Mouse (Mus musculus) limb, embryonic 15.5 days (tissue): ENCODE data around the gene Mthfd2l. TPM values are rescaled to one million over a fixed set of nuclear protein-coding genes. Genes with fewer than 3 reads are reported as not detected.

Experiments used
- ATAC-seq: fragments of 200-750 bp; cut with Nextera tagmentation; 2 replicates; pipeline ENCODE4 v1.8.0; 2017; ENCODE audit warnings: low read depth, moderate TSS enrichment; ENCODE audit not compliant: insufficient number of reproducible peaks, low FRiP score, low TSS enrichment
- H3K27ac ChIP-seq: fragments of 300-500 bp; sonication (generic); 2 replicates; pipeline ENCODE4 v1.5.1; 2015; ENCODE audit warnings: moderate library complexity, mild to moderate bottlenecking, inconsistent platforms
- H3K27me3 ChIP-seq: fragments of 300-500 bp; sonication (generic); 2 replicates; pipeline ENCODE4 v1.6.1; 2015; ENCODE audit warnings: inconsistent platforms
- H3K36me3 ChIP-seq: fragments of 300-500 bp; sonication (generic); 2 replicates; pipeline ENCODE4 v1.6.1; 2015; ENCODE audit warnings: inconsistent platforms
- H3K4me1 ChIP-seq: fragments of 300-500 bp; sonication (generic); 2 replicates; pipeline ENCODE4 v1.6.1; 2015; ENCODE audit warnings: inconsistent platforms
- H3K4me2 ChIP-seq: fragments of 300-500 bp; sonication (generic); 2 replicates; pipeline ENCODE4 v1.6.1; 2015; ENCODE audit warnings: mild to moderate bottlenecking, inconsistent platforms
- H3K4me3 ChIP-seq: fragments of 300-500 bp; sonication (generic); 2 replicates; pipeline ENCODE4 v1.5.1; 2015; ENCODE audit warnings: mild to moderate bottlenecking, inconsistent platforms
- H3K9ac ChIP-seq: fragments of 300-500 bp; sonication (generic); 2 replicates; pipeline ENCODE4 v1.6.1; 2015; ENCODE audit warnings: inconsistent platforms
- H3K9me3 ChIP-seq: fragments of 300-500 bp; sonication (generic); 2 replicates; pipeline ENCODE4 v1.6.1; 2016; ENCODE audit warnings: inconsistent platforms
- WGBS: fragments of 180-500 bp; shearing (Covaris S2); methylation state at CpG from one replicate; pipeline ENCODE4 v1.1.7; 2015; 5-methylcytosine and 5-hydroxymethylcytosine counted together
- polyA plus RNA-seq: library from polyadenylated mRNA; unstranded; fragments of >200 nt; fragmentation: Nextera tagmentation; extraction: Ambion mirVana; gene quantifications from 2 replicates; pipeline ENCODE4 v1.2.1, GENCODE M21; 2015

The Mthfd2l gene
- polyA plus RNA-seq, 1 experiment from 2014 or later = 40.0 TPM

DNA sequence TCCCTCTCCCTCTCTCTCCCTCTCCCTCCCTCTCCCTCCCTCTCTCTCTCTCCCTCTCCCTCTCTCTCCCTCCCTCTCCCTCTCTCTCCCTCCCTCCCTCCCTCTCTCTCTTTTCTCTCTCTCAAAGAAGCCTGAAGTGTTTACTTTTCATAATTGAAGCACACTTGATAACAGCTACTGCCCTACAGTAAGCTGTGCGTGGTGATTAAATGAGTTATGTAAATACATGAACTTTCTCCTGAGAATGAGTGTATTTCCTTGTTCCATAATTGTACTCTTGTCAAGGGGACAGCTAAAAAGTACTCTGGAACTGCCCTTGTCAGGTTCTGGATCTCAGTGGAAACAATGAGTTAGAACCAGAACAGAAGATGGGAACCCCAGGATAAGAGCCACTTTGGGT, 96.9 kb downstream of the Mthfd2l start:
- H3K4me1 ChIP-seq = no peaks in the 10 kb centered on the region
- ATAC-seq = no peak
- no peak overlapping the region for H3K27ac ChIP-seq
- H3K9me3 ChIP-seq = no peaks in the 10 kb centered on the region
- H3K4me2 ChIP-seq = no peak overlapping the region
- 83% methylated on average over 1 of the region's 1 CpGs for WGBS
- H3K4me3 ChIP-seq = no peak overlapping the region
- no peaks in the 10 kb centered on the region for H3K36me3 ChIP-seq
- no peak overlapping the region for H3K9ac ChIP-seq
- H3K27me3 ChIP-seq = no peaks in the 10 kb centered on the region

DNA sequence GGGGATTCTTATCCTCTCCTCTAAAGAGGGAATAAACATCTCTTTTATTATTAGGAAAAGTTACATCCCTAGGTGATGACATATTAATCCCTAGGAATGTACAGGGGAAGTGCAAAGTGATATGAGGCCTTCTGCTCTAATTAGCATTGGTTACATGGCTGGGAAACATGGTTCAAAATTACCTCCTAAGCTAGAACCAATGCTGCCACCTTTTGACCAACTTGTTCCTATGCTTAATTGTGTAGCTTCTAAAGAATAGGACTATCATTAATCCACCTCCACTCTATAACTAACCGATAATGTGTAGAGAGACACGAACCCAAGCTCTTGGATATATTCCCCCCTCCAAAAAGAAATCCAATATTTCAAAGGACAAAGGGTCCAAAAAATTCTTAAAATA, 99.7 kb downstream of the Mthfd2l start:
- Histone ChIP-seq H3K27ac (no peak overlapping the region), H3K4me1 (no peaks in the 10 kb centered on the region), H3K4me2 (no peak overlapping the region), H3K27me3 (no peaks in the 10 kb centered on the region), H3K9ac (no peak overlapping the region), H3K36me3 (no peaks in the 10 kb centered on the region), H3K4me3 (no peak overlapping the region), H3K9me3 (no peaks in the 10 kb centered on the region)
- 84% methylated on average over 2 of the region's 2 CpGs for WGBS
- ATAC-seq = no peak

DNA sequence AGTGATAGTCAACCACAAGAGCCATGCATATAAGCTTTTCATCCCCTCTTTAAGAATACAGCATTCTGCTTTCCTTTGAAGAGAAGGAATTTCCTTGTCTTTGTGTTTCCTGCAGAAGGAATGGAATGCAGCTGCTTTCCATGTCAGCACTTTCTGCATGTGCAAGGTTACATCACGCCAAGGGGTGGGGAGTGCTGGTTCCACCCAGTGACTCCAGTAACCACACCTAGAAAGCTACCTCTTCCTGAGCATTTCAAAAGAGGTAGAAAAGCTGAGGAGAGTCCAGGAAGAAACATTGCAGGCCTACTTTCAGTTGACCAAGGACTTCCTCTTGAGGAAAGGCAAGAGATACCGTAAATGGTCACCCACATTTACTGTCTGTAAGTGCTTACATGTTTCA, 104.4 kb downstream of the Mthfd2l start:
- Histone ChIP-seq H3K9me3 (no peaks in the 10 kb centered on the region), H3K4me3 (no peak overlapping the region), H3K4me1 (peaks cover 2% of the 10 kb centered on the region), H3K27ac (no peak overlapping the region), H3K36me3 (no peaks in the 10 kb centered on the region), H3K27me3 (no peaks in the 10 kb centered on the region), H3K4me2 (no peak overlapping the region), H3K9ac (no peak overlapping the region)
- no peak for ATAC-seq
- 69% methylated on average over 2 of the region's 2 CpGs for WGBS

DNA sequence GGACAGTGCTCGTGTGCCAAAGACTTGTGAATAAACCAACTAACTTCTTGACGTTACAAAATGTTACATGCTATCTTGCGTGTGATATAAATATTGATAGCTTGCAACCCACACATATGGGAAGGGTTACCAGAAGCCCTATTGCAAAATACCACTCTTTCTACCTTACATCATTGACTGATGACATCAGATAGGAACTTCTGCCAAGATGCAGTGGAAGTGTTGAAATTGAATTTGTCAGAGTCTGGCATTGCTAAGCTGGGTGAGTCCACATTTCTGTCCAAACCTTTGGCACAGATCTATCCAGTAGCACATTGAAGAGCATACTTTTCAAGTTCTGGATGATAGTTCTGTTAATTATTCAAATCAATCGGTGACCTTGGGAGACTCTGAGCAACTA, 105.7 kb downstream of the Mthfd2l start:
- H3K9ac ChIP-seq = no peak overlapping the region

DNA sequence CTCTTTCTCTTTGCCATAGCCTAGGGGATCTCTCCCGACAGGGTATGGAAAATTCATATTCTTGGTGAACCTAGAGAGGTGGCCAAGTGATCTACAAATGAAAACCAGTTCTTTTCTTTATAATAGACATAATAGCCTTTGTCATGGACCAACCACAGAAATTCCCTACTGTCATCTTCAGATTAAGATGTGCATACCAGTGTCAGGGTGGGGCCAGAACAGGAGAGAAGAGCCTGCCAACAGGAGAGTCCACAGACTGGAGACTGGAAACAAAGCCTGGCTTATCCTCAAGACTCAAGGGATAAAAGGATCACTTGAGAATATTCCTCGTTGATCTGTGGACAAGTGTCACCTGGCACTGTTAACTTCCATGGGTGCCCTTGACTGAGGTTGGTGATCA, 106.8 kb downstream of the Mthfd2l start:
- H3K4me2 ChIP-seq = no peak overlapping the region
- H3K4me3 ChIP-seq = no peak overlapping the region
- no peak overlapping the region for H3K27ac ChIP-seq
- H3K36me3 ChIP-seq = no peaks in the 10 kb centered on the region
- no peaks in the 10 kb centered on the region for H3K27me3 ChIP-seq
- no peaks in the 10 kb centered on the region for H3K9me3 ChIP-seq
- no peak for ATAC-seq
- peaks cover 2% of the 10 kb centered on the region for H3K4me1 ChIP-seq
- 62% methylated on average over 2 of the region's 2 CpGs for WGBS
- no peak overlapping the region for H3K9ac ChIP-seq

More for the DNA sequence above, 105.7 kb downstream of the Mthfd2l start:
- no peak for ATAC-seq
- no peaks in the 10 kb centered on the region for H3K9me3 ChIP-seq
- H3K36me3 ChIP-seq = no peaks in the 10 kb centered on the region
- no peak overlapping the region for H3K4me3 ChIP-seq
- H3K27ac ChIP-seq = no peak overlapping the region
- H3K27me3 ChIP-seq = no peaks in the 10 kb centered on the region
- H3K4me1 ChIP-seq = peaks cover 2% of the 10 kb centered on the region
- WGBS = 80% methylated on average over 4 of the region's 4 CpGs
- H3K4me2 ChIP-seq = no peak overlapping the region

DNA sequence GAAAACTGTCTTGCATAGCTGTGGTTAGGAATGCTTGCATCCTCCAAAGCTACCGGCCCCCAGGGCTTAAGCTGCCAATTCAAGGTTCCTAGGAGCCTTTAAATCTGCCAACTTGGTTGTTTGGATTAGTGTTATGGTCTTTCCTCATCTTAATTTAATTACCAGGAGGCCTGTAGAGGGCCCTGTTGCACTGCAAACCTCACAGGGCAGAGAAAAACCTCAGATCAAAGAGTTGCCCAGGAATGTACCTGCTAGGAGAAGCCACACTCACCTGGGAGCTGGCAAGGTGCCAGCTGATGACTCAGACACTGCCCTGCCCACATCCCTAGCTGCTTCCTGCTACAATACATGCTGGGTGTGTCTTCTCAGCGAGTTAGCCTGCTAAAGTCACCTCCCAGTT, 107.6 kb downstream of the Mthfd2l start:
- Histone ChIP-seq H3K4me2 (no peak overlapping the region), H3K9ac (no peak overlapping the region), H3K4me1 (peaks cover 2% of the 10 kb centered on the region), H3K4me3 (no peak overlapping the region), H3K9me3 (no peaks in the 10 kb centered on the region), H3K27me3 (no peaks in the 10 kb centered on the region), H3K36me3 (no peaks in the 10 kb centered on the region), H3K27ac (no peak overlapping the region)
- peak; percentile 40; the same call in 1 of the 2 replicates for ATAC-seq
- WGBS = 3% methylated on average over 2 of the region's 2 CpGs

DNA sequence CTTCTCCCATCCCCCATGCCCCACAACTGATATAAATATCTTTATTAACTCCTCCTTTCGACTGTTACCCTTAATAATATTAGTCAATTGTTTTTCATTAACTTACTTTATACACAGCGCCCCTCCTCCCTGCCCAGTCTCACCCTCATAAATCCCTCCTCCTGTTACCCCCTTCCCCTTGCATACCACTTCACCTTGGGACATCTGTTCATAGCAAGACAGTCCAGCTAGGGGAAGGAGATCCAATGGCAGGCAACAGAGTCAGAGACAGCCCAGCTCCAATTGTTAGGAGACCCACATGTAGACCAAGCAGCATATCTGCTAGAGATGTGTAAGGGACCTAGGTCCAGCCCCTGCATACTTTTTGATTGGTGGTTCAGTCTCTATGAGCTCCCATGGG, 108.0 kb downstream of the Mthfd2l start:
- ATAC-seq = no peak
- H3K9ac ChIP-seq = no peak overlapping the region
- WGBS = 48% methylated on average over 2 of the region's 2 CpGs
- no peak overlapping the region for H3K27ac ChIP-seq
- H3K27me3 ChIP-seq = no peaks in the 10 kb centered on the region
- H3K4me3 ChIP-seq = no peak overlapping the region
- no peaks in the 10 kb centered on the region for H3K9me3 ChIP-seq
- H3K4me1 ChIP-seq = peaks cover 2% of the 10 kb centered on the region
- H3K36me3 ChIP-seq = no peaks in the 10 kb centered on the region
- H3K4me2 ChIP-seq = no peak overlapping the region

DNA sequence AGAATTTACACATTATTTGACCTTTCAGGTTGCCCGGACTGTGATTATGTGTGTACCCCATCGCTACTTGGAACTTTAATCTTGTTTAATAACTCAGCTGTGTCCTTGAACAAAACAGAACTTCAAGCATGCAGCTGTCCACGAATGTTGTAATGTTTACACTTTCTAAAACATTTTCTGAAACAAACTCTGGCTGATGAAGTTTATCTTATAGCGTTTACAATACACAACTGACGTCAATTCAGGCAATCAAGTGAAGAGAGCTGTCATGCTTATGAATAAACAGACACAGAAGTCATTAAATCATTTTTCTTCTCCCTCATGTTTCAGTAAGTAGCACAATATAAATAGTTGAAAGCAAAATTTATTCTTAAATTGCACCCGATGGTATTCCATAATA, 117.1 kb downstream of the Mthfd2l start:
- no peak for ATAC-seq
- 78% methylated on average over 6 of the region's 6 CpGs for WGBS
- no peaks in the 10 kb centered on the region for H3K4me1 ChIP-seq

DNA sequence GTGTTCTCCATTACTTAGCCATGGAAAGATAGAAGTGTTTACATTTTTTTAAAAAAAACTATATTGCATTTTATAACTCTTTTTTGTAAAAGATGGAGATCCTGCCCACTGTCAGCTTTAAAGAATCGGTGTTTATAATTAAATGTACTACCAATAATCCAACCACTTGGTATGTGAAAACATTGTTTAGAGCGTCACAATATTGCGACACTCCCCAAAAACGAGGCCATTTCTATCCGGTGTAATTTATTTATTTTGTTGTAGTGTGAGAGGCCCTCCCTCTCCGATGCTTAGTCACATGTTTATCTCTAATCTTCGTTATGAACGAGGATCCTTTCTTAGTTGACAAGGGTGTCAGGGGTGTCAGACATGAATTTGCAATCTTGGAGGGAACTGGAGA, 117.5 kb downstream of the Mthfd2l start:
- Histone ChIP-seq H3K27ac (no peak overlapping the region), H3K36me3 (no peaks in the 10 kb centered on the region), H3K27me3 (peaks cover 3% of the 10 kb centered on the region; the same call in 1 of the 2 replicates), H3K9ac (no peak overlapping the region), H3K4me3 (no peak overlapping the region), H3K9me3 (no peaks in the 10 kb centered on the region), H3K4me1 (no peaks in the 10 kb centered on the region), H3K4me2 (no peak overlapping the region)
- 82% methylated on average over 8 of the region's 8 CpGs for WGBS
- no peak for ATAC-seq

More for the DNA sequence above, 117.1 kb downstream of the Mthfd2l start:
- Histone ChIP-seq H3K9me3 (no peaks in the 10 kb centered on the region), H3K27me3 (peaks cover 3% of the 10 kb centered on the region; the same call in 1 of the 2 replicates), H3K4me3 (no peak overlapping the region), H3K36me3 (no peaks in the 10 kb centered on the region), H3K9ac (no peak overlapping the region), H3K27ac (no peak overlapping the region), H3K4me2 (no peak overlapping the region)

Other genes with a start within 250 kb of the Mthfd2l start
- gene Cxcl5, start 171.8 kb upstream of the Mthfd2l start, polyA plus RNA-seq = 1.3 and 2.1 TPM in 2 replicates
- gene Ppbp, start 162.6 kb upstream of the Mthfd2l start, polyA plus RNA-seq = 4.1 and 4.2 TPM in 2 replicates
- 83.8 and 108 TPM in 2 replicates for gene Pf4, start 158.7 kb upstream of the Mthfd2l start, polyA plus RNA-seq
- 0.38 TPM in 1 of 2 replicates, not detected in the other for gene Cxcl3, start 145.0 kb upstream of the Mthfd2l start, polyA plus RNA-seq
- 0.34 and 0.58 TPM in 2 replicates for gene Cxcl15, start 136.6 kb upstream of the Mthfd2l start, polyA plus RNA-seq
- 1.3 TPM in 2 replicates for gene Cxcl1, start 39.9 kb upstream of the Mthfd2l start, polyA plus RNA-seq
- gene Cxcl2, start 27.2 kb upstream of the Mthfd2l start, polyA plus RNA-seq = not detected in 2 replicates
- gene Epgn, start 96.3 kb downstream of the Mthfd2l start, polyA plus RNA-seq = 0.49 and 0.51 TPM in 2 replicates
- gene Ereg, start 143.5 kb downstream of the Mthfd2l start, polyA plus RNA-seq = 0.99 and 1.0 TPM in 2 replicates
- 0.96 and 1.8 TPM in 2 replicates for gene Areg, start 208.5 kb downstream of the Mthfd2l start, polyA plus RNA-seq